ENCODE assay signal across 8 mouse cellular contexts in genomic region chr2:148681461-148681891, GRCm38 (mm10). TPM values are rescaled to one million over a fixed set of nuclear protein-coding genes. Genes with fewer than 3 reads are reported as not detected.
DNase-seq lines count a peak whose midpoint lies in the region; ATAC-seq lines count a peak whose summit lies in the region.

No protein-coding gene starts in this region.

- H3K36me3 ChIP-seq in embryonic facial prominence, embryonic 10.5 days (replicated peaks): peaks cover 42% of the 10 kb centered on the region
- peaks cover 37% of the 10 kb centered on the region for H3K36me3 ChIP-seq in liver, embryonic 13.5 days

- 10% methylated on average over 17 of the region's 17 CpGs for WGBS in embryonic facial prominence, embryonic 10.5 days
- WGBS in liver, embryonic 13.5 days (ENCODE audit: insufficient replicate concordance): 8% methylated on average over 17 of the region's 17 CpGs

- H3K4me3 ChIP-seq in embryonic facial prominence, embryonic 10.5 days: peak overlapping the region; percentile 74
- peak overlapping the region; percentile 77 for H3K4me3 ChIP-seq in liver, embryonic 13.5 days (replicated peaks)

- H3K4me2 ChIP-seq in liver, embryonic 13.5 days: peak overlapping the region; percentile 88

- no peaks in the 10 kb centered on the region for H3K9me3 ChIP-seq in embryonic facial prominence, embryonic 10.5 days
- no peaks in the 10 kb centered on the region for H3K9me3 ChIP-seq in liver, embryonic 13.5 days (replicated peaks)

- peak; percentile 16 for ATAC-seq in CD4-positive, CD25-positive, alpha-beta regulatory T cell, adult 4 months
- ATAC-seq in activated CD4-positive, CD25-positive, alpha-beta regulatory T cell, adult 4 months: peak; percentile 28
- peak; percentile 67 for ATAC-seq in liver, embryonic 13.5 days (ENCODE audit: low read depth)
- ATAC-seq in monocyte, adult 5-6 weeks (replicated peaks; ENCODE audit: insufficient number of reproducible peaks, low FRiP score, low TSS enrichment, poor library complexity, severe bottlenecking): peak; percentile 6; the same call in 1 of the 2 replicates

- peak overlapping the region; percentile 83 for H3K9ac ChIP-seq in liver, embryonic 13.5 days

- no peaks in the 10 kb centered on the region for H3K27me3 ChIP-seq in embryonic facial prominence, embryonic 10.5 days (replicated peaks; ENCODE audit: low read depth, poor library complexity, severe bottlenecking)
- H3K27me3 ChIP-seq in liver, embryonic 13.5 days: no peaks in the 10 kb centered on the region

- peak overlapping the region; percentile 89 for H3K27ac ChIP-seq in embryonic facial prominence, embryonic 10.5 days (replicated peaks)
- peak overlapping the region; percentile 55; the same call in 1 of the 2 replicates for H3K27ac ChIP-seq in liver, embryonic 13.5 days

- peak; percentile 73 for DNase-seq in embryonic facial prominence, embryonic 10.5 days (ENCODE audit: low spot score)
- DNase-seq in heart, adult 11 months: peak; percentile 98
- DNase-seq in kidney, adult 11 months: peak; percentile 69
- DNase-seq in liver, embryonic 13.5 days: peak; percentile 57
- DNase-seq in thymus, postnatal 10 days (ENCODE audit: low spot score in 2 of 2): peak; percentile 60 to 70

- peaks cover 55% of the 10 kb centered on the region for H3K4me1 ChIP-seq in embryonic facial prominence, embryonic 10.5 days
- H3K4me1 ChIP-seq in liver, embryonic 13.5 days (replicated peaks): peaks cover 71% of the 10 kb centered on the region

RNA-seq across cellular contexts. Expression of gene Gzf1, which starts 0.7 kb away (rescaled TPM):
- polyA plus RNA-seq in CD4-positive, CD25-positive, alpha-beta regulatory T cell, adult 4 months (2017; shearing (Covaris generic)): 10 to 100 TPM; 17.0 to 19.0 TPM
- 10 to 100 TPM; 11.1 to 12.3 TPM for polyA plus RNA-seq in activated CD4-positive, CD25-positive, alpha-beta regulatory T cell, adult 4 months (2017; shearing (Covaris generic))
- polyA plus RNA-seq in embryonic facial prominence, embryonic 10.5 days (2016; fragmentation: Nextera tagmentation; extraction: Ambion mirVana): 25.6 and 28.1 TPM in 2 replicates
- polyA plus RNA-seq in liver, embryonic 13.5 days (2015; fragmentation: Nextera tagmentation; extraction: Ambion mirVana): 7.3 and 9.2 TPM in 2 replicates
- 24.9 to 31.9 TPM (median 29.6 TPM) in 3 replicates for total RNA-seq in monocyte, adult 5-6 weeks (2017)

RNA-seq across cellular contexts. Expression of gene Nxt1, which starts 9.1 kb away (rescaled TPM):
- 10 to 100 TPM; 41.1 to 61.1 TPM for polyA plus RNA-seq in CD4-positive, CD25-positive, alpha-beta regulatory T cell, adult 4 months (2017; shearing (Covaris generic))
- polyA plus RNA-seq in activated CD4-positive, CD25-positive, alpha-beta regulatory T cell, adult 4 months (2017; shearing (Covaris generic)): 10 to 100 TPM; 55.2 to 64.6 TPM
- 142 and 154 TPM in 2 replicates for polyA plus RNA-seq in embryonic facial prominence, embryonic 10.5 days (2016; fragmentation: Nextera tagmentation; extraction: Ambion mirVana)
- 64.2 and 70.5 TPM in 2 replicates for polyA plus RNA-seq in liver, embryonic 13.5 days (2015; fragmentation: Nextera tagmentation; extraction: Ambion mirVana)
- 17.6 to 24.0 TPM (median 23.1 TPM) in 3 replicates for total RNA-seq in monocyte, adult 5-6 weeks (2017)

RNA-seq across cellular contexts. Expression of gene Napb, which starts 50.8 kb away (rescaled TPM):
- 1 to 10 TPM; 1.2 TPM for polyA plus RNA-seq in CD4-positive, CD25-positive, alpha-beta regulatory T cell, adult 4 months (2017; shearing (Covaris generic))
- 1 to 10 TPM in 1 of 2 experiments, under 1 TPM in 1; 0.45 to 1.6 TPM for polyA plus RNA-seq in activated CD4-positive, CD25-positive, alpha-beta regulatory T cell, adult 4 months (2017; shearing (Covaris generic))
- polyA plus RNA-seq in embryonic facial prominence, embryonic 10.5 days (2016; fragmentation: Nextera tagmentation; extraction: Ambion mirVana): 5.7 and 6.0 TPM in 2 replicates
- polyA plus RNA-seq in liver, embryonic 13.5 days (2015; fragmentation: Nextera tagmentation; extraction: Ambion mirVana): 0.36 and 0.39 TPM in 2 replicates
- total RNA-seq in monocyte, adult 5-6 weeks (2017): 0.32 to 0.78 TPM (median 0.57 TPM) in 3 replicates

Comparison
In these comparisons a context has a peak if more than half of its experiments do, and no peak if none do; other contexts are left out.
1. Peak in every context shown above with its lines: DNase-seq, ATAC-seq, H3K4me3 ChIP-seq and H3K27ac ChIP-seq.
2. ATAC-seq: peak in every context shown above with its lines; median percentile 67 in liver, embryonic 13.5 days; 28 in activated CD4-positive, CD25-positive, alpha-beta regulatory T cell, adult 4 months; 16 in CD4-positive, CD25-positive, alpha-beta regulatory T cell, adult 4 months; 6 in monocyte, adult 5-6 weeks.